Comparison of ENCODE assay signal across 9 mouse cellular contexts in genomic region chr8:126920386-126920785, GRCm38 (mm10). TPM values are rescaled to one million over a fixed set of nuclear protein-coding genes. Genes with fewer than 3 reads are reported as not detected.
DNase-seq lines count a peak whose midpoint lies in the region; ATAC-seq and TF ChIP-seq lines count a peak whose summit lies in the region.
"Had no signal": no experiment of that assay in that cellular context is flagged by ENCODE, and none has a peak within 500 bp of the region (broad histone marks: within the 10 kb centered on the region; RNA-seq: fewer than 3 reads in every experiment).

No protein-coding gene starts in this region.

- no peaks in the 10 kb centered on the region for H3K9me3 ChIP-seq in heart, embryonic 13.5 days
- no peaks in the 10 kb centered on the region for H3K9me3 ChIP-seq in lung, postnatal 0 days (ENCODE audit: low read length)
- H3K9me3 ChIP-seq in hindbrain, embryonic 16.5 days (ENCODE audit: control insufficient read depth, low read length): no peaks in the 10 kb centered on the region
- H3K9me3 ChIP-seq in neural tube, embryonic 15.5 days (replicated peaks): no peaks in the 10 kb centered on the region
- H3K9me3 ChIP-seq: neural tube, embryonic 13.5 days had no signal

- H3K4me2 ChIP-seq in heart, embryonic 13.5 days: no peak overlapping the region
- H3K4me2 ChIP-seq in lung, postnatal 0 days (replicated peaks; ENCODE audit: low read depth, low read length): no peak overlapping the region
- H3K4me2 ChIP-seq in hindbrain, embryonic 16.5 days (ENCODE audit: low read length): no peak overlapping the region
- no peak overlapping the region for H3K4me2 ChIP-seq in neural tube, embryonic 15.5 days
- H3K4me2 ChIP-seq: neural tube, embryonic 13.5 days had no signal

- ATAC-seq in heart, embryonic 13.5 days (ENCODE audit: extremely low read depth, insufficient number of reproducible peaks, low FRiP score, low TSS enrichment): no peak
- no peak for ATAC-seq in lung, postnatal 0 days
- peak; percentile 2; the same call in 1 of the 2 replicates for ATAC-seq in hindbrain, embryonic 16.5 days
- ATAC-seq in neural tube, embryonic 15.5 days (ENCODE audit: low FRiP score): no peak; the same call in 1 of the 2 replicates

- no peak overlapping the region for H3K4me3 ChIP-seq in heart, embryonic 13.5 days
- H3K4me3 ChIP-seq in lung, postnatal 0 days (ENCODE audit: low read depth, low read length): no peak overlapping the region
- no peak overlapping the region for H3K4me3 ChIP-seq in hindbrain, embryonic 16.5 days (ENCODE audit: low read length)
- no peak overlapping the region for H3K4me3 ChIP-seq in neural tube, embryonic 15.5 days (replicated peaks)
- H3K4me3 ChIP-seq: neural tube, embryonic 13.5 days had no signal

- no peak for DNase-seq in heart, postnatal 10 days
- DNase-seq in lung, postnatal 0 days (ENCODE audit: low spot score): no peak
- no peak for DNase-seq in lung, adult 18-20 months
- DNase-seq in cerebellum, postnatal 10 days: no peak
- DNase-seq in ovary, postnatal 36 days (ENCODE audit: low spot score): no peak

- no peak for TF ChIP-seq EP300 in lung, postnatal 0 days (IDR thresholded peaks at IDR 0.05)

- H3K9ac ChIP-seq in heart, embryonic 13.5 days: peak overlapping the region; percentile 62; the same call in 1 of the 2 replicates
- H3K9ac ChIP-seq in lung, postnatal 0 days (replicated peaks; ENCODE audit: low read depth): no peak overlapping the region
- no peak overlapping the region for H3K9ac ChIP-seq in hindbrain, embryonic 16.5 days (ENCODE audit: low read depth, low read length)
- H3K9ac ChIP-seq in neural tube, embryonic 15.5 days (replicated peaks): no peak overlapping the region
- H3K9ac ChIP-seq: neural tube, embryonic 13.5 days had no signal

- 76% methylated on average over 6 of the region's 6 CpGs for WGBS in heart, embryonic 13.5 days
- 72% methylated on average over 6 of the region's 6 CpGs for WGBS in lung, postnatal 0 days
- 81% methylated on average over 6 of the region's 6 CpGs for WGBS in hindbrain, embryonic 16.5 days
- WGBS in neural tube, embryonic 15.5 days: 87% methylated on average over 6 of the region's 6 CpGs

- TF ChIP-seq CTCF in lung, postnatal 0 days (IDR thresholded peaks at IDR 0.05): no peak

- H3K27me3 ChIP-seq in heart, embryonic 13.5 days (replicated peaks): no peaks in the 10 kb centered on the region
- H3K27me3 ChIP-seq in lung, postnatal 0 days (replicated peaks; ENCODE audit: insufficient read depth, low read length): no peaks in the 10 kb centered on the region
- H3K27me3 ChIP-seq in hindbrain, embryonic 16.5 days (replicated peaks; ENCODE audit: control insufficient read depth, insufficient read depth, low read length): no peaks in the 10 kb centered on the region
- H3K27me3 ChIP-seq in neural tube, embryonic 15.5 days (replicated peaks): no peaks in the 10 kb centered on the region
- H3K27me3 ChIP-seq: neural tube, embryonic 13.5 days had no signal

- intact Hi-C loops in heart, postnatal 10 days (cut with DNase I): loop anchor here (2.0 to 5.0 kb wide), 4 partner anchors 252 to 438 kb away; no protein-coding TSS in a partner anchor

- H3K36me3 ChIP-seq in heart, embryonic 13.5 days: peaks cover 10% of the 10 kb centered on the region
- H3K36me3 ChIP-seq in lung, postnatal 0 days (ENCODE audit: insufficient read depth, low read length): no peaks in the 10 kb centered on the region
- no peaks in the 10 kb centered on the region for H3K36me3 ChIP-seq in hindbrain, embryonic 16.5 days (ENCODE audit: control insufficient read depth, insufficient read depth, low read length)
- no peaks in the 10 kb centered on the region for H3K36me3 ChIP-seq in neural tube, embryonic 15.5 days

- H3K4me1 ChIP-seq in heart, embryonic 13.5 days: peaks cover 32% of the 10 kb centered on the region
- peaks cover 8% of the 10 kb centered on the region; the same call in 1 of the 2 replicates for H3K4me1 ChIP-seq in lung, postnatal 0 days (ENCODE audit: insufficient read depth, low read depth, low read length)
- peaks cover 3% of the 10 kb centered on the region; the same call in 1 of the 2 replicates for H3K4me1 ChIP-seq in hindbrain, embryonic 16.5 days (ENCODE audit: control insufficient read depth, insufficient read depth, low read depth, low read length)
- H3K4me1 ChIP-seq in neural tube, embryonic 15.5 days: peaks cover 4% of the 10 kb centered on the region; the same call in 1 of the 2 replicates

- H3K27ac ChIP-seq in heart, embryonic 13.5 days (replicated peaks): 0 out of 2 replicates have a peak overlapping the region, but pooled peaks have one; percentile 5
- H3K27ac ChIP-seq in lung, postnatal 0 days (ENCODE audit: low read length): peak overlapping the region; percentile 49; the same call in 1 of the 2 replicates
- no peak overlapping the region for H3K27ac ChIP-seq in hindbrain, embryonic 16.5 days (ENCODE audit: low read depth, low read length)
- H3K27ac ChIP-seq in neural tube, embryonic 15.5 days (replicated peaks): peak overlapping the region; percentile 60; the same call in 1 of the 2 replicates
- H3K27ac ChIP-seq: neural tube, embryonic 13.5 days had no signal

RNA-seq across cellular contexts. Expression of gene Tomm20, which starts 25.3 kb away (rescaled TPM):
- polyA plus RNA-seq in heart, embryonic 13.5 days (2015; fragmentation: Nextera tagmentation; extraction: Ambion mirVana): 172 and 209 TPM in 2 replicates
- 100 to 1,000 TPM in 1 of 2 experiments, 10 to 100 TPM in 1; 96.6 to 108 TPM for total RNA-seq in heart, postnatal 10 days (2021)
- 138 and 155 TPM in 2 replicates for polyA plus RNA-seq in lung, postnatal 0 days (2015; fragmentation: Nextera tagmentation; extraction: Ambion mirVana)
- polyA plus RNA-seq in hindbrain, embryonic 16.5 days (2015; fragmentation: Nextera tagmentation; extraction: Ambion mirVana): 217 and 231 TPM in 2 replicates
- polyA plus RNA-seq in neural tube, embryonic 15.5 days (2015; fragmentation: Nextera tagmentation; extraction: Ambion mirVana): 225 and 227 TPM in 2 replicates

RNA-seq across cellular contexts. Expression of gene Rbm34, which starts 50.5 kb away (rescaled TPM):
- 10.9 and 12.1 TPM in 2 replicates for polyA plus RNA-seq in heart, embryonic 13.5 days (2015; fragmentation: Nextera tagmentation; extraction: Ambion mirVana)
- total RNA-seq in heart, postnatal 10 days (2021): 1 to 10 TPM; 5.5 to 6.2 TPM
- polyA plus RNA-seq in lung, postnatal 0 days (2015; fragmentation: Nextera tagmentation; extraction: Ambion mirVana): 15.5 and 18.9 TPM in 2 replicates
- polyA plus RNA-seq in hindbrain, embryonic 16.5 days (2015; fragmentation: Nextera tagmentation; extraction: Ambion mirVana): 20.5 and 21.2 TPM in 2 replicates
- polyA plus RNA-seq in neural tube, embryonic 15.5 days (2015; fragmentation: Nextera tagmentation; extraction: Ambion mirVana): 24.1 and 24.7 TPM in 2 replicates
